Mouse (Mus musculus) stomach, embryonic 14.5 days (tissue): Measurements from ENCODE around the gene Dgcr6. TPM values are rescaled to one million over a fixed set of nuclear protein-coding genes. Genes with fewer than 3 reads are reported as not detected.

Experiments
- ATAC-seq: fragments of 200-750 bp; cut with Nextera tagmentation; 2 replicates; pipeline ENCODE4 v1.8.0; 2017; ENCODE audit warnings: low read depth, moderate TSS enrichment; ENCODE audit not compliant: insufficient number of reproducible peaks, insufficient read depth, low FRiP score
- H3K27ac ChIP-seq: fragments of 300-500 bp; sonication (generic); 2 replicates; pipeline ENCODE4 v1.5.1; 2014; ENCODE audit warnings: mild to moderate bottlenecking, low read length, moderate library complexity, mixed read lengths
- H3K27me3 ChIP-seq: fragments of 300-500 bp; sonication (generic); 2 replicates; pipeline ENCODE4 v1.6.1; 2014; ENCODE audit warnings: low read length, control low read depth, mixed read lengths; ENCODE audit not compliant: control insufficient read depth, insufficient read depth
- H3K36me3 ChIP-seq: fragments of 300-500 bp; sonication (generic); 2 replicates; pipeline ENCODE4 v1.6.1; 2014; ENCODE audit warnings: mild to moderate bottlenecking, control low read depth, low read length, moderate library complexity, mixed read lengths; ENCODE audit not compliant: control insufficient read depth, insufficient read depth
- H3K4me1 ChIP-seq: fragments of 300-500 bp; sonication (generic); 2 replicates; pipeline ENCODE4 v1.6.1; 2014; ENCODE audit warnings: low read length, control low read depth, mixed read lengths; ENCODE audit not compliant: control insufficient read depth, insufficient read depth
- H3K4me2 ChIP-seq: fragments of 300-500 bp; sonication (generic); replicated peaks from 2 replicates; pipeline ENCODE4 v1.6.1; 2014; ENCODE audit warnings: low read depth, low read length, control low read depth
- H3K4me3 ChIP-seq: fragments of 300-500 bp; sonication (generic); 2 replicates; pipeline ENCODE4 v1.5.1; 2014; ENCODE audit warnings: low read depth, low read length, control low read depth
- H3K9ac ChIP-seq: fragments of 300-500 bp; sonication (generic); replicated peaks from 2 replicates; pipeline ENCODE4 v1.6.1; 2014; ENCODE audit warnings: low read depth, mild to moderate bottlenecking, control low read depth, low read length, moderate library complexity, mixed read lengths
- H3K9me3 ChIP-seq: fragments of 300-500 bp; sonication (generic); 2 replicates; pipeline ENCODE4 v1.6.1; 2016; ENCODE audit warnings: low read depth, low read length, control low read depth; ENCODE audit not compliant: control insufficient read depth
- WGBS: fragments of 180-500 bp; shearing (Covaris S2); extraction: QIAGEN DNeasy Blood & Tissue Kit; methylation state at CpG from one replicate; pipeline ENCODE4 v1.1.7; 2014; 5-methylcytosine and 5-hydroxymethylcytosine counted together
- polyA plus RNA-seq: library from polyadenylated mRNA; unstranded; fragments of >200 nt; fragmentation: Nextera tagmentation; extraction: Ambion mirVana; gene quantifications from 2 replicates; pipeline ENCODE4 v1.2.1, GENCODE M21; 2014

The Dgcr6 gene
- polyA plus RNA-seq, 1 experiment from 2014 or later: 94.1 TPM

GRCm38 (mm10) chr16:18034286-18034685, 18.4 kb upstream of the Dgcr6 start:
- Histone ChIP-seq H3K9ac (no peak overlapping the region), H3K27ac (no peak overlapping the region), H3K4me2 (no peak overlapping the region), H3K4me1 (no peaks in the 10 kb centered on the region), H3K36me3 (no peaks in the 10 kb centered on the region), H3K27me3 (no peaks in the 10 kb centered on the region), H3K4me3 (no peak overlapping the region), H3K9me3 (no peaks in the 10 kb centered on the region)
- WGBS: 67% methylated on average over 4 of the region's 4 CpGs
- ATAC-seq: no peak

- ATAC-seq: peak; percentile 37; the same call in 1 of the 2 replicates
- Histone ChIP-seq H3K9me3 (no peaks in the 10 kb centered on the region), H3K4me2 (no peak overlapping the region), H3K27me3 (no peaks in the 10 kb centered on the region), H3K36me3 (no peaks in the 10 kb centered on the region), H3K9ac (no peak overlapping the region), H3K27ac (no peak overlapping the region), H3K4me1 (no peaks in the 10 kb centered on the region), H3K4me3 (no peak overlapping the region)
- 19% methylated on average over 16 of the region's 16 CpGs for WGBS
These were observed 16.2 kb upstream of the Dgcr6 start for GRCm38 (mm10) chr16:18036425-18036955.

- Histone ChIP-seq H3K9ac (no peak overlapping the region), H3K27me3 (no peaks in the 10 kb centered on the region), H3K4me3 (no peak overlapping the region), H3K4me2 (no peak overlapping the region), H3K9me3 (no peaks in the 10 kb centered on the region), H3K36me3 (no peaks in the 10 kb centered on the region), H3K4me1 (no peaks in the 10 kb centered on the region), H3K27ac (no peak overlapping the region)
- ATAC-seq: no peak
- 48% methylated on average over 9 of the region's 9 CpGs for WGBS
These were observed 15.6 kb upstream of the Dgcr6 start for GRCm38 (mm10) chr16:18037025-18037424.

- H3K27ac ChIP-seq: no peak overlapping the region
- H3K4me2 ChIP-seq: no peak overlapping the region
- 0 out of 2 replicates have a peak, but pooled peaks cover 4% of the 10 kb centered on the region for H3K9me3 ChIP-seq
- H3K4me1 ChIP-seq: no peaks in the 10 kb centered on the region
- ATAC-seq: no peak
- no peaks in the 10 kb centered on the region for H3K36me3 ChIP-seq
- no peak overlapping the region for H3K4me3 ChIP-seq
- H3K9ac ChIP-seq: no peak overlapping the region
- WGBS: 83% methylated on average over 10 of the region's 10 CpGs
- no peaks in the 10 kb centered on the region for H3K27me3 ChIP-seq
These were observed 7.7 kb upstream of the Dgcr6 start for GRCm38 (mm10) chr16:18044991-18045390.

- Histone ChIP-seq H3K4me1 (no peaks in the 10 kb centered on the region), H3K4me2 (no peak overlapping the region), H3K4me3 (no peak overlapping the region), H3K36me3 (no peaks in the 10 kb centered on the region), H3K9ac (no peak overlapping the region), H3K9me3 (no peaks in the 10 kb centered on the region), H3K27ac (no peak overlapping the region), H3K27me3 (no peaks in the 10 kb centered on the region)
- 0% methylated on average over 3 of the region's 3 CpGs for WGBS
- ATAC-seq: peak; percentile 33; the same call in 1 of the 2 replicates
These were observed 5.0 kb upstream of the Dgcr6 start for GRCm38 (mm10) chr16:18047660-18048059.

- Histone ChIP-seq H3K4me1 (no peaks in the 10 kb centered on the region), H3K4me3 (no peak overlapping the region), H3K4me2 (no peak overlapping the region), H3K36me3 (no peaks in the 10 kb centered on the region), H3K27me3 (no peaks in the 10 kb centered on the region), H3K27ac (no peak overlapping the region), H3K9ac (no peak overlapping the region), H3K9me3 (no peaks in the 10 kb centered on the region)
- no peak for ATAC-seq
- 70% methylated on average over 8 of the region's 8 CpGs for WGBS
These were observed 4.6 kb upstream of the Dgcr6 start for GRCm38 (mm10) chr16:18048071-18048470.

- WGBS: 50% methylated on average over 7 of the region's 7 CpGs
- ATAC-seq: 0 out of 2 replicates have a peak, but pooled peaks have one; percentile 2
- Histone ChIP-seq H3K4me1 (no peaks in the 10 kb centered on the region), H3K36me3 (no peaks in the 10 kb centered on the region), H3K27me3 (no peaks in the 10 kb centered on the region), H3K27ac (no peak overlapping the region), H3K4me3 (no peak overlapping the region), H3K4me2 (no peak overlapping the region), H3K9ac (no peak overlapping the region), H3K9me3 (no peaks in the 10 kb centered on the region)
These were observed 338 bp upstream of the Dgcr6 start for GRCm38 (mm10) chr16:18052322-18052721.

- H3K27me3 ChIP-seq: no peaks in the 10 kb centered on the region
- H3K9ac ChIP-seq: no peak overlapping the region
- 48% methylated on average over 2 of the region's 2 CpGs for WGBS
- H3K4me1 ChIP-seq: no peaks in the 10 kb centered on the region
- no peak overlapping the region for H3K4me2 ChIP-seq
- no peak for ATAC-seq
- no peaks in the 10 kb centered on the region for H3K9me3 ChIP-seq
- H3K27ac ChIP-seq: no peak overlapping the region
- H3K36me3 ChIP-seq: no peaks in the 10 kb centered on the region
- H3K4me3 ChIP-seq: no peak overlapping the region
These were observed 3.6 kb downstream of the Dgcr6 start for GRCm38 (mm10) chr16:18056215-18056614.

GRCm38 (mm10) chr16:18058331-18058731, 5.7 kb downstream of the Dgcr6 start:
- Histone ChIP-seq H3K4me2 (no peak overlapping the region), H3K9me3 (no peaks in the 10 kb centered on the region), H3K4me3 (no peak overlapping the region), H3K27ac (no peak overlapping the region), H3K27me3 (no peaks in the 10 kb centered on the region), H3K9ac (no peak overlapping the region), H3K36me3 (no peaks in the 10 kb centered on the region), H3K4me1 (no peaks in the 10 kb centered on the region)
- 72% methylated on average over 6 of the region's 6 CpGs for WGBS
- no peak for ATAC-seq
